Mouse (Mus musculus) retina, adult 2 months (tissue): ENCODE data around the gene Lrrc61.

Experiments
- DNase-seq: peaks from one replicate; pipeline ENCODE4 v3.0.0-alpha.2; 2012; ENCODE audit warnings: low read depth, low spot score

Lrrc61 gene

DNA sequence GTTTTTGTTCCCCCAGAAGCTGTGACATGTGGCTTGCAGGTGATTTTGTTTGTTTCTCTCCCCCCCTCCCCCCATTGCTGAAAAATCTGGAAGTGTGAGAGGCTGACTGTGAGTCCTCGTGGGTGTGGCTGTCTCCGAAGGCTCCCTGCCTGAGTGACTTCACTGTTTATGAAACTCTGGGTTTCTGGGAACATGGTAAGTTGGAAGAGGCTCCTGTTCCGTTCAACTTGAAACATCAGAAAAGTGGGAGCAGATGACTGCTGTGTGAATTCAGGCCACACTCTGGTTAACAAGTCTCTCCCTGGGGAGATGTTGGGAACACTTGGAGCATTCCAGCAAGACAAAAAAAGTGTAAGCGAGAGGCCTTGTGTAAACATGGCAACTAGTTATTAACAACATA lies 7.7 kb upstream of the Lrrc61 start:
- no peak for DNase-seq

DNA sequence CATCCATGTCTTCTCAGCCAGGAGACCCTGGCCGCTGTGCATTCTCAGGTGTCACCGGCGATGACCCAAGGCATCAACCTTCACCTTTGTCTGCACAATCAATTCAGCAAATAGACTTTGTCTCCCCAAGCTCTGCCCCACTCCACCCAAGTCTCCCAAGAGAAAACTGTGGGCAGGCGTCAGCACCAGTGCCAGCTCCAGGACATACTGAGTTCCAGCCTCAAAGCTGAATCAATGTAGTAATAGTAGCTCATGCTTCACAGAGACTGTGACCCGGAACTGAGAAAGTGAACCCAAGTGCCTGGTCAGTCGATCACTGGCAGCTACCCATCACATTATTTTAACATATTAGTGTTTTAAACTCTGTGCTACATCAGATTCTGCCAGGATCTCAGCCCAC lies 6.3 kb upstream of the Lrrc61 start:
- no peak for DNase-seq

DNA sequence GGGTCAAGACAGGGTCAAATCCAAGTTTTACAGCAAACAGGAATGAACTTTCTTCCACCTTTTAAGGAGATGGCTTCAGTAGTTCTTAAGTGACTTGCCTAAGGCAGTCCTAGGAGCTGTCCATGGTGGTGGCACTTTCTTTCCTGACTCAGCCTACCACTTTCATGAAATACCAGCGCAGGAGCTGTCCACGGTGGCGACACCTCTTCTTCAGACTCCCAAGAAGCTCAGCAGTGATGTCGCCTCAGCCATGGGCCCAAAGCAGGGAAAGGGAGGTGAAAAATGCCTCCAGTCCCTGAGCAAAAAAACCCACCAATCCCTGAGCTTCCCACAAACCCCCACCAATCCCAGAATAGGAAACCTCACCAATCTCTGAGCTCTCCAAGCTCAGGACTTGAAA lies 1.7 kb upstream of the Lrrc61 start:
- no peak for DNase-seq

DNA sequence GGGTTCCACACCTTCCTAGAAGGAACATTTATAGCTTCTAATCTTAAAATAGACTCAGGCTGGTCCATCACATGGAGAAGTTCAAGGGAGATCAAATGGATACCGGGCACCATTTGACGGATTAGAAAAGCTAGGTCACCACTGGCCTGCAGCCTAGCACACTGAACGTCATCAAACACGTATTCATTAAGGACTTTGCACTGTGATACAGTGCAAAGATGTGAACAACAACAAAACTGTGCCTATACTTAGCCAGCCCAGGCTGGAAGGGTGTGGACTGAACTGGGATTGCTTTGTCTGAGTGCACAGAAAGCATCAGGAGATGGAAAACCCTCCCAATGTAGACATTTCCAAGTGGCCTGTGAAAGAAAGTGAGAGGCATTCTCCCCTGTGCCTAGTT lies 777 bp upstream of the Lrrc61 start:
- no peak for DNase-seq

DNA sequence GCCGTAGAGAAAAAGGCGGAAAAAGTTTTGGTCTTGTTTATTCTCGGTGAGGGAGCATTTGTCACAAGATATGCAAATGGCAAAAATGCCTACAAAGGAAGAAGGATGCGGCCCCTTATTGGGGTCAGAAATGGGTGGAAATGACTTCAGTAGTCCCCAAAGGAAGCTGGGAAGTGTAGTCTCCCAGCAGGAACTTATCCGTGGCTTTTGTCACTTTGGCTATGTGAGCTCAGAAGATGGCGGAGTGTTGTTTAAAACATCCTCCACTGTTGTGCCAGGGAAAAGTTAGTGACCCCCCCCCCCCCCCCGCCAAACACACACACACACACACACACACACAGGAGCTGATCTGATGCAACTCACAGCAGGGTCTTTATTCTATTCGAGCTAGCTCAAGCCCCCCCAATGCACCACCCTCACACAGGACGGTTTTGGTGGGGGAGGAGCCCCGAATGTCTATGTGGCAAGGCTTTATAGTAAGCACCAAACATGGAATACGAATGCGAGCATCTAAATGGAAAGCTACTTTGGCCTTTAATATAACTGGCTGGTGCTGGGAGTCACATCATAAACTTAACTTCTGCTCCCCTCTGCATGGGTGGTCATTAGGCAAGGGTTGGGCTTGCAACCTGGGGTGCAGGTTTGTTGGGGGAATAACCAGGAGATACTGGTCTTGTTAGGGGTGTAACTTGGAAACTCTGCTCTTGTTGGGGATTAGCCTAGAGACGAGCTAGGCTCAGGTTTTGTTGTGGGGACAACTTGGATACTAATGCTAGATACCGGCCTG lies 701 bp downstream of the Lrrc61 start:
- DNase-seq, result no peak

DNA sequence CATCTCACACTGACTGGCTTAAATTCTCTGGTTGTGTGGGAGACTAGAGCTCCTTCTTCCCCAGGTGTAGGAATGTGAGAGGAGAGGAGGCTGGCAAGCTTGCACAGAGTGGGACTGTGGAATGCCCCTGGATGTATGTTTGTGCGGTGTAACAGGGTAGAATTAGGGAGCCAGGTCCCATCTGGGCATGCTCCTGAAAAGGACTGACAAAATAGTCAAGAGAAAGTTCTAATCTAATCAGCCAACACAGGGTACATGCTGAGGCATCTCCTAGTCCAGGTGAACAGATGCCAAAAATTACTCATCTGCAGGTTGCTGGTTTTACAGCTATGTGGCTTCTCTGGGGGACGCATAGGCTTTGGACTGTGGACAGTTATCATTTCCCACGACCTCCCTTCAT lies 1.4 kb downstream of the Lrrc61 start:
- DNase-seq, result no peak

- no peak for DNase-seq
Observed at GRCm38 (mm10) chr6:48565693-48566310, 11.2 kb downstream of the Lrrc61 start.

- no peak for DNase-seq
Observed at GRCm38 (mm10) chr6:48566312-48566711, 11.7 kb downstream of the Lrrc61 start.

DNA sequence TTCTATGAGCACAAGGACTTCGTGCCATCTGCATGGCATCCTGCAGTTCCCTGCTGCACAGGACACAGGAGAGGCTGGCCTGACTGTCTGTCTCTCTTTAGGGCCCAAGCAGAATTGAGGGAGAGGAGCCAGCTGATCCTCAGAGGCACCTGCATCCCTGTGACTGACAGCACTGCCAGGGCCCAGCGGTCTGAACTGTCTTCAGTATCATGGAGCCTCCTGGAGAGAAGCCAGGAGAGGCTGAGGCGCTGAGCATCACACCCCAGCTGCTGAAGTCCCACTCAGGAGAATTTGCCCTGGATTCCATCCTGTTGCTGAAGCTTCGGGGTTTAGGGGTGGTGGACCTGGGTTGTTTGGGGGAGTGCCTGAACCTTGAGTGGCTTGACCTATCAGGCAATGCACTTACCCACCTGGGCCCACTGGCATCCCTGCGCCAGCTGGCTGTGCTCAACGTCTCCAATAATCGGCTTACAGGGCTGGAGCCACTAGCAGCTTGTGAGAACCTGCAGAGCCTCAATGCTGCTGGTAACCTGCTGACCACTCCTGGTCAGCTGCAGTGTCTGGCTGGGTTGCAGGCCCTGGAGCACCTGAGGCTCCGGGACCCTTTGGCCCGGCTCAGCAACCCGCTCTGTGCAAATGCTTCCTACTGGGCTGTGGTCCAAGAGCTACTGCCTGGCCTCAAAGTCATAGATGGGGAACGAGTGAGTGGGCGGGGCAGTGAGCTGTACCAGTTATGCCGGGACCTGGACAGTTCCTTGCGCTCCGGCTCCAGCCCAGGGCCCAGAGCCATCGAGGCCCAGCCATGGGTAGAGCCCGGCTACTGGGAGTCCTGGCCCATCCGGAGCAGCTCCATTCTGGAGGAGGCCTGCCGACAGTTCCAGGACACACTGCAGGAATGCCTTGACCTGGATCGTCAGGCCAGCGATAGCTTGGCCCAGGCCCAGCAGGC lies 13.7 kb downstream of the Lrrc61 start:
- DNase-seq, result peak; percentile 79

GRCm38 (mm10) chr6:48569065-48569807 lies 14.6 kb downstream of the Lrrc61 start:
- DNase-seq, result no peak

DNA sequence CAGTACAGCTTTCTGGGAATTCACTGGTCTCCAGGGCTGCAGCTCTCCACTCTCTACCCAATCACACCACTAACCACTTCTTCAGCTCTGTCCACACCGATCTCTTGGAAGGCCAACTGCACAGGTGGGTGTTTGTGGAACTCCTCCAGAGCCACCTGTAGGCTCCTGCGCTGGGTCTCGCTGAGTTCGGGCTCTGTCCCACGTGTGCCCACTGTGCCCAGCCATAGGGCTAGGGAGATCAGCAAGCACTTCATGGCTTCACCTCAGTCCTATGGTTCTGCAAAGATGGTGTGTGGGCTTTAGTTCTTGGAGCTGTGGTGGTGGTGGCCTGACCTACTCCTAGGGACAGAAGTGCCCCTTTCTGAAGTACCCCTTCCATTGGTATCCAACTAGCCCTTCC lies 17.4 kb downstream of the Lrrc61 start:
- no peak for DNase-seq

GRCm38 (mm10) chr6:48572572-48573061 lies 18.0 kb downstream of the Lrrc61 start, which contains the start of gene Rarres2:
Rarres2 (minus strand) TSS chr6:48572789.
- no peak for DNase-seq

DNA sequence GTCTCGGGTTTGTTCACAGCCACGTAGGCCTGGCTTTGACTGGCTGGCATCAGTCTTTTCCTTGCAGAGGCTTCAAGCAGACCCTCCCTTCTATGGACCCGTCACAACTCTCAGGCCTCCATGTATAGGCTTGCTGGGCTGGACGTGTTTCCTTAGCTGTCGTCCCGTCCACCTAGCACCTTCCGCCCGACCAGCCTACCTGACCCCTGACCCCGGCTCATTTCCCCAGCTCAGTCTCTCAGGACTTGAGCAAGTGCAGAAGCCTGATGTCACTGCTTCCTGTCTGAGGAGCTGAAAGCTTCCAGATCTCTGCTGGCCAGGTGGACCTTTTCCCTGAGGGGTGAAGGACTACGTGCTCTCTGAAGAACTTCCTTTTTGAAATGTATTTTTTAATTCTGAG lies 18.7 kb downstream of the Lrrc61 start:
- DNase-seq, result no peak

- no peak for DNase-seq
Observed at GRCm38 (mm10) chr6:48573981-48574380, 19.4 kb downstream of the Lrrc61 start.

- DNase-seq, result no peak
Observed at GRCm38 (mm10) chr6:48578736-48579135, 24.1 kb downstream of the Lrrc61 start.

- no peak for DNase-seq
Observed at GRCm38 (mm10) chr6:48579215-48579648, 24.6 kb downstream of the Lrrc61 start.

GRCm38 (mm10) chr6:48581257-48581656 lies 26.7 kb downstream of the Lrrc61 start:
- DNase-seq, result no peak

DNA sequence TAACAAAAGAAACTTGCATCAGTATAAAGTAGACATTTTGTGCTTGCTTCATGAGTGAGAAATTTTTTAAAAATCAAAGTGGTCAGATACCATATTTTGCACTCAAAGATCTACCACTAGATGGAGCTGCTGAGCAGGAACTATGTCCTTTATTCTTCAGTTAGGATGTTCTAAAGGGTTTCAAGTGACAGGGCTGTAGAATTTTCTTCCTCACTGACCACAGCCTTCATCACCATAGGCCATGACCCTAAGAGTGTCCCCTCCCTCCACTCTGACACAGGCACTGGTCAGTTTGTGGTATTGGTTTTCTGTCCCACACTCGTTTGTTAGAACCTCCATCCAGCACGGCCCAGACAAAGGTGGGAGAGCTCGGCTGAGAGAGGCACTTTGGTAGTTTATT lies 27.4 kb downstream of the Lrrc61 start:
- DNase-seq, result no peak

GRCm38 (mm10) chr6:48589194-48589750 lies 34.7 kb downstream of the Lrrc61 start, which contains the start of gene Gm45021:
Gm45021 (plus strand) TSS chr6:48589610.
- DNase-seq, result no peak

DNA sequence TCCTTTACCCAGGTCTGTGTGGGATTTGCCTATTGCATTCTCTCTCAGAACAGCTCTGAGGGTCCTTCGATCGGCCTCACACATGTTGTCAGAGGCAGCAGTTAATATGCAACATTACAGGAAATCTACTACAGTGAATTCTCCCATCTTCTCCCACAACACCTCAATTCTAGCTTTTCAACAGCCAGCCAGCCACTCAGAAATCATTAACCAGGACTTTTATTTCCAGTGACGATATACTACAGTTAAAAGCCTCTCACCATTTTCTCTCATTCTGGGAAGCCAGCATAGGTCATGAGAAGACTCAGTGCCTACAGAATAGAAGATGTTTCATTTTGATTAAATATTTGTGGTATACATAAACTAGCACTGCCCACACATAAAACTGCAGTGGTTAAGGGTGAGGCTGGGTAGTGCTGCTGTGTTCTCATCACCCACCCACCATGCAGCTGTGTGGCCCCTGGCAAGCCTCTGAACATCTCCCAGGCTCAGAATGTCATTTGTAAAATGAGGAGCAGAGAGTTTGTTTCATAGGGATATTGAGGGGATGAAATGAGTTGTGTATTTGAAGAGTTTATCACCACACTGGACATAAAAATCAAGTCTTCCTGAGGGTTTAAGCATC lies 36.7 kb downstream of the Lrrc61 start:
- no peak for DNase-seq
